Mouse (Mus musculus) kidney, embryonic 14.5 days (tissue): ENCODE measurements around the gene Olfr1380. TPM values are rescaled to one million over a fixed set of nuclear protein-coding genes. Genes with fewer than 3 reads are reported as not detected.

ENCODE experiments used
- polyA plus RNA-seq: library from polyadenylated mRNA; unstranded; fragments of >200 nt; fragmentation: Nextera tagmentation; extraction: Ambion mirVana; gene quantifications from 2 replicates; pipeline ENCODE4 v1.2.1, GENCODE M21; 2014

Gene Olfr1380
- polyA plus RNA-seq, 1 experiment from 2014 or later, result not detected

Other genes with a start within 250 kb of the Olfr1380 start
- gene Olfr1391, start 234.1 kb upstream of the Olfr1380 start, polyA plus RNA-seq, result not detected in 2 replicates
- gene Olfr1390, start 221.7 kb upstream of the Olfr1380 start, polyA plus RNA-seq, result not detected in 2 replicates
- gene Olfr1389, start 133.8 kb upstream of the Olfr1380 start, polyA plus RNA-seq, result not detected in 2 replicates
- gene Olfr1388, start 120.3 kb upstream of the Olfr1380 start, polyA plus RNA-seq, result 0.11 TPM in 2 replicates
- not detected in 2 replicates for gene Olfr1387, start 101.5 kb upstream of the Olfr1380 start, polyA plus RNA-seq
- gene Olfr1386, start 91.8 kb upstream of the Olfr1380 start, polyA plus RNA-seq, result not detected in 2 replicates
- not detected in 2 replicates for gene Olfr1385, start 67.8 kb upstream of the Olfr1380 start, polyA plus RNA-seq
- not detected in 2 replicates for gene Olfr1384, start 50.2 kb upstream of the Olfr1380 start, polyA plus RNA-seq
- not detected in 2 replicates for gene Olfr1383, start 37.2 kb upstream of the Olfr1380 start, polyA plus RNA-seq
- gene Olfr1382, start 28.6 kb upstream of the Olfr1380 start, polyA plus RNA-seq, result not detected in 2 replicates
- gene Olfr1381, start 13.4 kb upstream of the Olfr1380 start, polyA plus RNA-seq, result 0.06 TPM in 1 of 2 replicates, not detected in the other
- 6.5 and 10.6 TPM in 2 replicates for gene Flt4, start 52.4 kb downstream of the Olfr1380 start, polyA plus RNA-seq
- not detected in 2 replicates for gene Scgb3a1, start 106.7 kb downstream of the Olfr1380 start, polyA plus RNA-seq
- gene Cnot6, start 155.8 kb downstream of the Olfr1380 start, polyA plus RNA-seq, result 75.3 and 77.4 TPM in 2 replicates
- 8.1 and 12.6 TPM in 2 replicates for gene Gfpt2, start 237.3 kb downstream of the Olfr1380 start, polyA plus RNA-seq